Mouse (Mus musculus) embryo, embryonic 10 days (tissue): ENCODE measurements around the gene Mturn.
A peak's percentile ranks its signal among the peaks of the same experiment; 100 is the strongest.

Experiments used
- DNase-seq: peaks from one replicate; pipeline ENCODE4 v3.0.0-alpha.2; 2015; ENCODE audit warnings: low spot score

Gene Mturn

DNA sequence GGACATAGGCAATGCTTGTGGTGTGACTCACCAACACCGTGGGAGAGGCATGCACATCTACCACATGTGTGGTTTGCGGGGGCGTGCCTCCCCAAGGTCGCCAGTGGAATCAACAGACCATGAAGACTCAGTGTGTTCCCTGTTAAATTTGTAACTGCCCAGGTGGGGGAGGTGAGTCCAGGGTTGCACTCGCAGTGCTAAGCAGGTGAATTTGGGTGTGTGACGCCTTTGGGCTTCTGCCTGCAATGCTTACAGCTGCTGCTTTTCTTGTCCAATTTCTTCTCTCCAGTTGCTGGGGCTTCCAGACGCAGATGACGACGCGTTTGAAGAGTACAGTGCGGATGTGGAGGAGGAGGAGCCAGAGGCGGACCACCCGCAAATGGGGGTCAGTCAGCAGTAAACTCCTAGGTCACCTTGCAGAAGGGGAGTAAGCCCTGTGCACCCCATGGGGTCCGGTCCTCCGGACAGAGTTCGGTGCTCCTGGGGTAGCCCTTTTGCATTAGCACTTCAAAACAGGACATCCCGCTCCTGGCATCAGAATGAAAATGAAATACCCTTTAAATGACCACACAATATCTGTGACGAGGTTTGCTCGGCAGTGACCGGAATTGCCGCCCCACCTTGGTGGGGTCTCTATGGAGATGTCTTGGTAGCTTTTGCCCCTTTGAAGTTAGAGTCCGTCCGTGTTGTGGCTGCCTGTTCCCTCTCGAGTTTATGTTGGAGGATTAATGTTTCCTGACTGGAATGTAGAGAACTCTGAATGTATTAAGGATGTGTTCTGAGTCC, 17.5 kb downstream of the Mturn start:
- no peak for DNase-seq

DNA sequence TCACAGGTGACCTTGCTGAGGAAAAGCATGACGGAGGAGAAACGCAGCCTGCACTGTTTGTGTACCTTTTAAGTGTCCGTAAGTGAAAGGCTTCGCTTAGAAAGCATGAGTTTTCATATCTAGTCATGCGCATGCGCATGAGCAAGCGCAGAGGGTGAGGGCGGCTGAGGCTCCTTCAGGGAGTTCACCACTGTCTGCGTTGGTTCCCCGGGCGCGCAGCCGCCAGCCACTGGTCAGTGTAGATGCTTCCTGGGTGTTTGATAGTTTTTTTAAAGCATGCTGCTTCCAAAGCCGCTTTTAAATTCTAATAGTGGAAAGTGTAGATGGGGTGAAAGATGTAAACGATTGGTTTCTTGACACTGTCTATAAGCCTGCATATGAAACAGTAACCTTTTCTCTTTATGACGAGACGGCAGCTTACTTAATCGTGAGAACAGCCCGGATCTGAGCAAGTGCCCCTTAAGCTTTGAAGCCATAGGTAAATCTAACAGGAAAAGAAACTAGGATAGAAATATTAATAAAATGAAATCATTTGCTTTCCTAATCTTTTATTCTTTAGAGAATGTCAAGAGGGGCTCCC, 18.1 kb downstream of the Mturn start:
- peak; percentile 95 for DNase-seq

DNA sequence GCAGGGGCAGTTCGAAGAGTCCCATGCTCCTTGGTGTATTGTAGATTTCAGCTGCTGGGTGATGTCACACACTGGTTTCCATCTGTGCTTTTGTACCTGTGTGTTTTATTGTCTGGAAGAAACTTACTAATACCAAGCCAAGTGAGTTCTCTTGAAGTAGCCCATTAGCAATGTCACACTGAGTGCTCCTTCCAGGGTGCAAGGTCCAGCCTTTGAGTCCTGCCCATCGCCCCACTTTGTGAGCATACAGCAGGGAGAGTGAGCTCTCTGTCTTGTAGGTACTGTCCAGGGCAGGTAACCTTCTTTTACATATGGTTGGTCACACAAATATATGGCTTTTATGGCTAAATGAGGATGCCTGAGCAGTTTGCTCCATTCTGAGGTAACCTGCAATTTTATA, 19.1 kb downstream of the Mturn start:
- DNase-seq: no peak

DNA sequence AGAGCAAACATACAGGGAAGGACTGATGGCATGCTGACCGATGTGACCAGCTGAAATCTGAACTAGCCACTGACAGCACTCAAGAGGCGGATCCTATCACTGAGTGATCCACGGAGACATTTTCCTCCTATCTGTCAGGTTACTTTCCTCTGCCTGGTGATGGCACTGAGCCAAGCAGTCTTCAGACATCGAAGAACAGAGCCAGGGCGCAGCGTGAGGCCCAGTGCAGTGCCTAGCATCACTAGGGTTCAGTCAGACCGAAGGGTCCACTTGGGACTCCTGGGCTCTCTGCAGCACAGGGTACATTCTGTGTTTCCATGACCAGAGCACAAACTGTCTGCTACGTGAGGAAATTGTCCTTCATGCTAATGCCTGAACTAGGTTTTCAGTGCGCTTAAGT, 20.5 kb downstream of the Mturn start:
- DNase-seq: no peak

DNA sequence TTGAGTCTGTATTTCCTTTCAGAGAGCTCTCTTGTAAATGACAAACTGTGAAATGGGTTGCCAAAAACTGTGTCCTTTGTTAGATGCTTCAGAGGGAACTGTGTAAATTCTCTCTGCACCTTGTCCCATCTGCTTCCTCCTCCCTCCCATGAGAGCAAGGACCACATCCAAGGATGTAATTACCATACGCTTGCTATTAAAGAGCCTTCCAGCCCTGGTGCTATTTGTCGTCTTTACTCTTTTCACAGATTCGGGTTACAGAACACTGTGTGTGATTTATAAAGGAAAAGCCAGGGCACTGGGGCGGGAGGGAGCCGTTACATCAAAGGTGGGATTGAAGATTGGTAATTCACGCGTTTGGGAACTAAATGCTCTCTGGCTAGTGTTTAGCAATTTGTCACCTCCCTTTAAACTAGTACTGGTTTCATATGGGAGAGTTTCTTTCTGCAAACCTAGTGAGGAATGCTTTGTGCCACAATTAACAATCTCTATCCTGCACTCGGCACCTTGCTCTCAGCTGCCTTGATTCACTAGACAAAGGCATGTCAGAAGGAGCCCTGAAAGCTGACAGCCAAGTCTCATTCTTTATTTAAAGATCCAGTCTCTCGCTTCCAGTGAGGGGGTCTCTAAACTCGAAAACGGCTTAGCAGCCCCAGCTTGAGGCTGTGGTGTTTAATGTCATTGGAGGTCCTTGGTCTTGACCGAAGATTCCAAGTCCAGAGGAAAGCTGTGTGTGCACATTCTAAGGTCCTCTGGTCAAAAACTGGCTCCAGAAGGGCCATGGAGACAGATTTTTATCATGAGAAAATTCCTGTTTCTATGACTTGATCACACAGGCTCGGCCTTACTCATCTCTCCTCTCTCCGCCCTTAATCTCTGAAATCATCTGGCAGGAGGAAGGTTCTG, 22.5 kb downstream of the Mturn start:
- DNase-seq: no peak

DNA sequence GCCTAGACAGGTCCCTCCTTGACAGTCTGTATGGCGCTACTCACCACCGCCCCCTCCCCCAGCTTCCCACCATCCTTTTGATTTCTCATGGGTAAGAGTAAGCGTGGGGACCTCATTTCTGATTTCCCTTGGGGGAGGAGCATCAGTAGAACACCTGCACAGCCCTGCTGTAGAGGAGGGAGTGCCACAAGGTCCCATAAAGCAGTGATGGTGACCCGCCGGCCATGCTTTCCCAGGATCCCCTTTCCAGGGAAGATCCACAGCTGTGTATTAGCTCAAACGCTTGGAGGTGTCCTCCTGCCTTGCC, 23.1 kb downstream of the Mturn start:
- DNase-seq: no peak

DNA sequence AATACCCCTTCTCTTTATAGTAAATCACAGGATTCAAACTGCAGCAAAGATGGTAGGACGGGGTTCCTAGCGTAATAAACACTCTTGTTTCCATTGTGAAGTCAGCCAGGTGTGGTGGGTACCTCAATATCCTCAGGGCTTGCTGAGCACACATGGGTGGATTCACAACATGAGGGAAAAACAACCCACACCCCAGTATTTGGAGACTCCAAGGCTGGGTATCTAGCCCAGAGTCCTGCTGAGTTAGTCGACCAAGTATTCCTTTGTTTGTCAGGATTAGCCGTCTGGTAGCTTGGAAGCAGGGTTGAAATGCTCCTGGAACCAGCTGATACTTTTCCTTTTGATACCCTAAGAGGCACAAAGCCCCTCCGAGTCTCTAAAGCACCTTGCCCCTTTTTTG, 23.4 kb downstream of the Mturn start:
- no peak for DNase-seq

DNA sequence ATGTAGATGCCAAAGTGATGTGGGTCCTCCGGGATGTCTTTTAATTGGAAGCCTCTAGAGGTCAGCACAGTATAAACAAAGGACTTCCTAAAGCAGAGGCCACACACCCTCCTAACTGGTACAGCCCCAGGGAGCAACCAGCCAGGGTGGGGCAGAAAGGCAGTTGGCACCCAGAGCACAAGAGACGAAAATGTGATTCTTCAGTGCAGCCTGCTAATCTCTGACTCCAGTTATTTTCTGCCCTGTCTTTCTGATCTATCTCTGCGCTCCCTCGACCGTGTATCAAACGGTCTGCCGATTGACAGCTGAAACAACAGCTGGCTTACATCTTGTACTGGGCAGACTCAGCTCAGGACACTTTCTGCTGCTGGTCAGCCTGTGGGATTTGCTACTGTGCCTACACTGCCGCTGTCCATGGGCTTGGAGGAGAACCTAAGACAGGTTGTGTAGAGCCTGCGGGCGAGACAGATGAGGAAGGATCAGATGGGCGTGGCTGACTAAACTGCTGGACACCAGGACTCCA, 24.0 kb downstream of the Mturn start:
- peak; percentile 62 for DNase-seq

DNA sequence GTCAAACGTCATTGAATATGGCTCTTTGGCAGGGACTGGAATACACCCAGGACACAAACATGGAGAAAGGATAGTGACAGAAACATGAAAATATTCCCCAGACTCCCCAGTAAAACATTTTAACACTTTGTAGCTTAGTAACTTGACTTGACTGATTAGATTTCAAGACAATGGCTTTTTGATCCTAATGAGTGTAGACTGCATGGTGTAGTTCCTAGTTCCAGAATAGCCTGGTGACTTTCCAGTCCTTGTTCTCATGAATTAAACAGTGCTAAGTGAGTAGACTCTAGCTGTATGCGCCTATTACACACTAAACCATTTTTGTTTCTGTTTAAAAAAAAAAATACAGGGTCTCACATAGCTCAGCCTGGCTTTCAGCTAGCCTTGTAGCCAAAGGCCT, 24.7 kb downstream of the Mturn start:
- DNase-seq: no peak

DNA sequence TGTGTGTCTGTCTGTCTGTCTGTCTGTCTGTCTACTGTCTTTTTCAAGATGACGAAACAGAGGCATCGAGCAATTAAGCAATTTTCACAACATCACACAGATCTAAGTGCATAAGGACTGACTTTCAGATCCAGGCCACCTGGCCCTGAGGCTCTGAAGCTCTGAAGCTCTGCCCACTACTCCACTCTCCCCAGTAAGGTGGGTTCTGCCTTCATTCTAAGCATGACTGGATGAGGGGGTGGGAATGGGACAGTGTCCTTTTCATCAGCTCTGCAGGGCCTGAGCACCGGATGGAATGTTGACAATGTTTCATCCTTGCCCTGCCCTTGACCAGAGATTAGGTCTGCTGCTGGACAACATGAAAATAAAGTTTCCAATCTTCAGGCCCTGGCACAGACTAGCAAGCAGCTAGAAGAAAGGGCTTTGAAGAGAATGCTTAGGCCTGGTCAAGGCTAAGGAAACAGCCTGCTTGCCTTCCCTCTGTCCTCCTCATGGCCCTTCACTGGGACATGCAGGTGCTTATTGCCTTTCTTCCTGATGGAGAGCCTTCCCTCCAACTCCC, 25.3 kb downstream of the Mturn start:
- no peak for DNase-seq

DNA sequence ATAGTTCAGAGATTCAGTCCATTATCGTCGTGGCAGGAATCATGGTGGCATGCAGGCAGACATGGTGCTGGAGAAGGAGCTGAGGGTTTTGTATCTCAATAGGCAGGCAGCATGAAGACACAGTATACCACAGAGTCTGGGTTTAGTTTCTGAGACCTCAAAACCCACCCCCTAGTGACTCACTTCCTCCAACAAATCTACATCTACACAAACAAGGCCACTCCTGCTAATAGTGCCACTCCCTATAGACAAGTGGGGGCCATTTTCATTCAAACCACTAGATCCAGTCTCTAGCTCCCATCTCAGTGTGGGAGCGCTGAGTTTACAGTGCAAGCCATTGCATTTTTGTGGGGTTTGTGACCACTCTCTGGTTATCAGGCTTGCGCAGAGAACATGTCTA, 27.2 kb downstream of the Mturn start:
- DNase-seq: no peak

DNA sequence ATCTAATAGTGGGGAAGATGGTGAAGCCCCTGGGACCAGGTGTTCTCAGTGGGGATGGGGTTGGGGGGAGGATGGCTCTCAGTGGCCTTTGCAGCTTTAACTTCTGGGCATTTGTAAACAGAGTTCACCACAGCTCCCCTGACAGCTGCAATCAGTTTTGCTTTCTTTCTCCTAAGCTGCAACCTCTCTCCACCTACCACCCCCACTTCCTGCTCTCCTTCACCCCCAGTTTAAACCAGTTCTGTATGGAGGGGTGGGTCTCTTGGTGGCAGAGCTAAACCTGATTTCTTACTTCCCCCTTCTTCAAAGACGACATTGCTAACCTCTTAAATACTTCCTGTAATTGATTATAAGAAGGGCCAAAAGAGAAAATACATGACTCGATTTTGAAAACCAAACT, 34.3 kb downstream of the Mturn start:
- no peak for DNase-seq

DNA sequence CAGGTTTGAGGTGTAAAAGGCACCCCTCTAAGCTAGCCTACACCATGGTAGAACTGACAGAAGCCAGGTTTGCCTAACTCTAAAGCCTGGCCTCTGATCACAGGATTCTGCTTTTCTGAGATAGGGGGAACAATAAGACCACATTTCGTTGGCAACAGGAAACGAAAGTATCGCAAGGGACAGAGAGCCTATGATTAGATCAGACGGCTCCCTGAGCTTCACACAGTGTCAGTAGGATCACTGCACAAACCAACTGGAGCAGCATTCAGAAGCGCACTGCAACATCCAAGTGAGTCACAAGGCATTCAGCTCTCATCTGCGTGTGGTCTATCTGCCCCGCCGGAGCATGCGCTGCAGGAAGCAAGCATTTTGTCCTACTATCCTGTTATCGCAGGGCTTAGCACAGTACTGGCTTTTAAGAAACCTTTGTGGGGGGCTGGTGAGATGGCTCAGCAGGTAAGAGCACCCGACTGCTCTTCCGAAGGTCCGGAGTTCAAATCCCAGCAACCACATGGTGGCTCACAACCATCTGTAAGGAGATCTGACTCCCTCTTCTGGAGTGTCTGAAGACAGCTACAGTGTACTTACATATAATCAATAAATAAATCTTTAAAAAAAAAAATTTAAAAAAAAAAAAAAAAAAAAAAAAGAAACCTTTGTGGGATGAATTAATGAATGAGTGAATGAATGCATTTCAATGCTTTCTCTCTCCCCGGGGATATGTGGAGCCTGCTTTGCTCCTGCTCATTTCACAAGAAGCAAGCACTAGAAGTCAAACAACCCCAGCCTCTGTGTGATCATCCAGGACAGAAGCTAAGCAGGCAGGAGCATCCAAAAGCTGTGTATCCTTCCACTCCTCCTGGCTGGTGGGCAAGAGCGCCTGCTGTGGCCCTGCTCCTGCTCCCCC, 37.6 kb downstream of the Mturn start:
- DNase-seq: no peak

DNA sequence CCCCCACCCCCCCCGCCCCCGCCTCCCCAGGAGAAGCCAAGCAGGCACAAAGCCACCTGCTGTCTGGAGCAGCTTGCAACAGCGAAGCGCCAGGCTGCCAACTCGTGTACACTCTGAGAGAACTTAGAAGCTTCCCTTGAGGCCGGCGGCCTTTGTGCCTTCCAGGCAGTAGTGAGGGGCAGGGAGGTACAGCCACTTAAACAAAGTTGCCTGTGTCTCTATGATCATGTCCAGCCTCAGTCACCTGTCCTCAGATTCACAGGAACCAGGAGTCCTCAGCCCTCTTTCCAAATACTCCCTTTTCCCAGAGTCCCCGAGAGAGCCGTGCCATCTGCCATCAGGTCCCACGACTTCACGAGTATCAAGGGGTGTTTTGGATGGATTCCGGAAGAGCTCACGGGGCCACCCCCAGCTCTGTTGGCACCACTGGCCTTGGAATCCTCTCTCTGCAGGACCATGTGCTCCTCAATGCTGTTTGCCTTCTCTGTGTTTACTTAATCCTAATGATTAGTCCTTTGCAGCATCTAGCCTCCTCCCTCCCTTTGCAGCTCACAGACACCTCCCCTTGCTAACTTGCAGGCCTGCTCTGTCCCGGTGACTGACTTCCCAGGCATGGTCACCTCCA, 38.4 kb downstream of the Mturn start:
- no peak for DNase-seq

DNA sequence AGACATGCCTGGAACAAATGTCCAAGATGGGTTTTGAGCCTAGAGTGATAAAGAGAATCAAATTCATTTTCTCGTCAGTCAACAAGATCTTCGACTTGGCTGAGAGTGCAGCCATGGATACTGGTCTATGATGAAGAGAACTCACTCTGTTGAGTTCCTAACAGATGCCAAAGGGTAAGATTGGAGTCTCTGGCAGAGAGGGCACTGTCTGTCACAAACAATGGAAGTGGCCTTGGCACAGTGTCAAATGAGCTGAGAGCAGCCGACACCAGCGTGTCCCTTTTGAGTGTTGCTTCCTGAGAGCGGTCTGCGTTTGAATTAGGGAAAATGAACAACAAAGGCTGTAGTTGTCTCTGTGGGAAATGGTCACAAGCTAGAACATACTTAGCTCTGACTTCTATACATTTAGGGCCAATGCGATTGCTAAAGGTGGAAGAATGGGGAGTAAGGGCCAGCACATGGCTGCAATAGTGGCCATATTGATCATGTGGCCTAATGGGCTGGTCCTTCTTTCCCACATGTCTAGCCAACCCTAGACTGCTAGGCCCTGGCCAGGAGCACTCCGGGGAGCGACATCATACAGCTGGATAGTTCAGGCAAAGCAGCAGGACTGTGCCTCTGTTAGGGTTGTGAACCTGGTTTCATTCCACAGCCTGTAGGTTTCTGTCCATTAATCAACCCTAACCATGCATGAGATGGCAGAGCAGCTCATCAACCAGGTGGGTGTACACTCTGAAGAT, 39.3 kb downstream of the Mturn start:
- no peak for DNase-seq

DNA sequence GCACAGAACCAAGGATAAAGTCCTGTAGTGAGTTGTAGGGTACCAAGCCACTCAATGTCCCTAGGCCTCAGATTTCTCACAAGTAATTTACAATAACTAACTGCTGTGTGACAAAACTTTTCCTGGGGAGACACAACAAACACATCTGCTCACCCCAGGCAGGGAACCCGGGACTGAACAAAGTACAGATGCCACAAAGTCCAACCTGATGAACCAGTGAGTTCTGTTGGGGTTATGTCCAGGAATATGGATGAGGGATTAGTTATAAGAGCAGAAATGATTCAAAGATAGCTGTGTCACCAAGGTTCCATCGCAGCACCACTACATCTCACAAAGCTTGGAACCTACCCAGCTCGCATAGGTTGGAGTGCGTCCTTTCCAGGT, 39.8 kb downstream of the Mturn start:
- no peak for DNase-seq

DNA sequence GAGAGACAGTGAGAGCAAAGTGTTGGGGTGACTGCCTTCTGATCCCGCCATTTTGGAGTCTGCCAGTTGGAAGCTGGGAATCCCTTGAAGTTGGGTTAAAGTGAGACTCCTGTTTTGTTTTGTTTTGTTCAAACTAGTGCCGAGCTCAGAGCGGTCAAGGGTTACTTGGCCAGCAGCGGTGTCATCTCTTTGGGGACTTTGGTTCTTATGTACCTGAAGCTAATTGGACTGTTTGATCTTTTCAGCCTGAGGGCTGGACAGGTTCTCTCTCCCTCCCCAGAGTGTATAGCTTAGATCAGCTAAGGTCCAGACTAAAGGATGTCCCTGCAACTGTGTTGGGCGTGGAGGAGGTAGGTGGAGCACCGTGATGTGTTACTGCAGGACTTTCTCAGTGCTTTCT, 44.9 kb downstream of the Mturn start:
- DNase-seq: no peak

DNA sequence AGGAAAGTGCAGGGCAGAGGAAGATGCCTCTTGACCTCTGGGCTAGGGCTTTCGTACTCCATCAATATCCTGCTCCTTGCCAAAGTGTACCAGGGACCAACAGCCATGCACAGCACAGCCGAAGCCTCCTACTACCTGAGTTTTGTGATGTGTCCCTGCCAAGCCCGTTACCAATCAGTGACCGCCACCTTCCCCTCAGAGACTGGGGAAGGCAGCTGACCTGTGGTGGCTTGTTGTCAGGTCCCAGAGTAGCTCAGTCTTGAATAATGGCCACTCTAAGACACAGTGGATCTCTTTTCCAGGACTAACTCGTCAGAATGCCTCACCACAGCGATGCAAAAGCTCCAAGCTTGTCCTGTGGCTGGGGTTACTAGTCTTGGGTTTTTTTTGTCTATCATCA, 45.4 kb downstream of the Mturn start:
- no peak for DNase-seq

DNA sequence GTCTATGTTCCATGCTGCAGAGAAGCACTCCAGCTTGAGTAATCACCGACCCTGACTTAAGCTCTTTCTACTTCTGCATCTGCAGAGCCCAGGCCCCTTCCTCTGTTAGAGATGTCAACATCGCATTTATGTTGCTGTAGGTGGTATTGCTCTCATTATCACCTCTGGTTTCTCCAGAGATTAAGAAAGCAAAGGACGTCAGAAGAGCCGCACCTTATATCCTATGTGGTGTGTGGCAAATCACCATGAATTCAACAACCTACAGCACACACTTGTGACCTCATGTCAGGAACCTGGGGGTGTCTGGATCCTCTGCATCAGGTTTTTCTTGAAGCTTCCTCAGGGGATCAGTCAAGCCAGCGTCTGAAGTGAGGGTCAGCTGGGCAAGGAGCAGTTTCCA, 46.0 kb downstream of the Mturn start:
- no peak for DNase-seq

DNA sequence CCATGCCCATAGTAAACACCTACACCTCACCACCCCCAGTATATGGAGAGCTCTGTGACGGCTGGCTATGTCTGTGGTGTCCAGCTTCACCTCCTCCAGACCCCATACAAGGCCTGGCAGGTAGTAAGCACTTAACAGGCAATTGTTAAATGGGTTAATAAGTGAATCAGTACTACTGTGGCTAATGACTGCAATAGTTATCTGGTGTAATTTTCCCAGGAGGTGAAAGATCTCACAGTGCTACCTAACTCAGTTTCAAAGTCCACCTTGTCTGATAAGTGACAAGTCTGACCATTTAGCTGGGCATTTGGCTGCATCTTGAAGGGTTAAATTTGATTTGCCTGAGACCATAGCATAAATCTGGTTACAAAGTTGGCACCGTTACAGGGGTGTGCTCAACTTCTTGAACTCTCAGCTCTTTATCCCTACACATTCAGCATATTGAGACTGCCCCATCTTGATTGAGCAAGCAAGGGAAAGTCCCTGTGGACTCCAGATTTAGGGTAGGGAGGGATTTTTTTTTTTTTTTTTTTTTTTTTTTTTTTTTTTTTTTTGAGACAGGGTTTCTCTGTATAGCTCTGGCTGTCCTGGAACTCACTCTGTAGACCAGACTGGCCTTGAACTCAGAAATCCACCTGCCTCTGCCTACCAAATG, 48.2 kb downstream of the Mturn start:
- DNase-seq: no peak
